Mouse (Mus musculus) liver, embryonic 14.5 days (tissue): ENCODE data around the gene Bcas3.

Experiments used
- CTCF ChIP-seq: IDR thresholded peaks from 2 replicates; pipeline ENCODE4 v1.5.1; 2016; ENCODE audit warnings: antibody characterized with exemption, low read depth, control low read depth
- EP300 ChIP-seq: IDR thresholded peaks from 2 replicates; pipeline ENCODE4 v1.6.1; 2016; ENCODE audit warnings: antibody characterized with exemption, low read depth

GRCm38 (mm10) chr11:85774707-85775106 lies 421.7 kb downstream of the Bcas3 start:
- no peak for TF ChIP-seq CTCF
- TF ChIP-seq EP300 = no peak
